Mouse (Mus musculus) lung, adult 2 months (tissue): ENCODE results near the gene Snx29. TPM values are rescaled to one million over a fixed set of nuclear protein-coding genes. Genes with fewer than 3 reads are reported as not detected.

ENCODE experiments used
- DNase-seq: peaks from one replicate; pipeline ENCODE4 v3.0.0; 2022
- H3K4me1 ChIP-seq: fragments of 200-500 bp; 2 replicates; pipeline ENCODE4 v1.6.1; 2011; ENCODE audit warnings: low read length; ENCODE audit not compliant: control insufficient read depth, insufficient read depth
- H3K4me3 ChIP-seq: fragments of 200-500 bp; replicated peaks from 2 replicates; pipeline ENCODE3; 2011; ENCODE audit warnings: low read depth, mild to moderate bottlenecking, control low read depth, low read length; ENCODE audit errors: extremely low read depth
- CTCF ChIP-seq: fragments of 200-500 bp; IDR thresholded peaks from 2 replicates; pipeline ENCODE4 v1.5.1; 2011; ENCODE audit warnings: mild to moderate bottlenecking, low read length, control low read depth; ENCODE audit not compliant: insufficient read depth
- POLR2A ChIP-seq: fragments of 200-500 bp; IDR thresholded peaks from 2 replicates; pipeline ENCODE4 v1.6.1; 2011; ENCODE audit warnings: low read depth, mild to moderate bottlenecking, control low read depth, low read length, borderline replicate concordance; ENCODE audit errors: extremely low read depth
- WGBS: fragments of 180-500 bp; shearing (Covaris S2); methylation state at CpG from one replicate; pipeline ENCODE4 v1.1.7; 2018; 5-methylcytosine and 5-hydroxymethylcytosine counted together
- polyA plus RNA-seq: library from polyadenylated mRNA; depleted of rRNA; stranded (reverse); fragments of >200 nt; gene quantifications from 2 replicates; pipeline ENCODE4 v1.2.3, GENCODE M21; 2012

Gene Snx29
- polyA plus RNA-seq, 1 experiment: 10.6 TPM

GRCm38 (mm10) chr16:11755281-11756066 lies 432.8 kb downstream of the Snx29 start:
- 80% methylated on average over 9 of the region's 9 CpGs for WGBS
- no peak for TF ChIP-seq CTCF
- TF ChIP-seq POLR2A: no peak
- Histone ChIP-seq H3K4me1 (peaks cover 2% of the 10 kb centered on the region; the same call in 1 of the 2 replicates), H3K4me3 (no peak overlapping the region)
- no peak for DNase-seq

GRCm38 (mm10) chr16:11756598-11757245 lies 434.0 kb downstream of the Snx29 start:
- TF ChIP-seq POLR2A (no peak), CTCF (no peak)
- 52% methylated on average over 1 of the region's 1 CpGs for WGBS
- peaks cover 2% of the 10 kb centered on the region; the same call in 1 of the 2 replicates for H3K4me1 ChIP-seq
- DNase-seq: no peak
- no peak overlapping the region for H3K4me3 ChIP-seq

- H3K4me3 ChIP-seq: no peak overlapping the region
- no peak for DNase-seq
- 91% methylated on average over 8 of the region's 8 CpGs for WGBS
- H3K4me1 ChIP-seq: peaks cover 2% of the 10 kb centered on the region; the same call in 1 of the 2 replicates
- TF ChIP-seq POLR2A (no peak), CTCF (no peak)
These were observed 434.8 kb downstream of the Snx29 start for GRCm38 (mm10) chr16:11757471-11757870.

DNA sequence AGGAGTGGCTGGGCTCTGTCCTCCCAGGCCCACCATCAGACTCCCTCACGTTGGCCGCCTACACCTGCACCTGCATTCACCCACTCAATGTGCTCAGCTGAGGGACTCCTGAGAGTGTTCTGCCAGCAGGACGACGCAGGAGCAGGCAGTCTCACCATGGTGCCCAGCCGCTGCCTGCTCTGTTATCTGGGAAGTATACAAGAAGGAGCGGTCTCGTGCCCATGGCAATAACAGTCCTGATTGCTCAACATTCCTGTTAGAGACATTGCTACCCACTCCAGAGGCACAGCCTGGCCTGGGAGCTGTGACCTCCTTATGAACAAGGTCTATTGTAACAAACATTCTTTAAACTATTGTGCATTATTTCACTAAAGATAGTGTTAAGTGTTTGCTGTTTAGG lies 435.2 kb downstream of the Snx29 start:
- H3K4me1 ChIP-seq: peaks cover 2% of the 10 kb centered on the region; the same call in 1 of the 2 replicates
- no peak overlapping the region for H3K4me3 ChIP-seq
- TF ChIP-seq POLR2A (no peak), CTCF (no peak)
- peak; percentile 21 for DNase-seq
- 77% methylated on average over 7 of the region's 7 CpGs for WGBS

DNA sequence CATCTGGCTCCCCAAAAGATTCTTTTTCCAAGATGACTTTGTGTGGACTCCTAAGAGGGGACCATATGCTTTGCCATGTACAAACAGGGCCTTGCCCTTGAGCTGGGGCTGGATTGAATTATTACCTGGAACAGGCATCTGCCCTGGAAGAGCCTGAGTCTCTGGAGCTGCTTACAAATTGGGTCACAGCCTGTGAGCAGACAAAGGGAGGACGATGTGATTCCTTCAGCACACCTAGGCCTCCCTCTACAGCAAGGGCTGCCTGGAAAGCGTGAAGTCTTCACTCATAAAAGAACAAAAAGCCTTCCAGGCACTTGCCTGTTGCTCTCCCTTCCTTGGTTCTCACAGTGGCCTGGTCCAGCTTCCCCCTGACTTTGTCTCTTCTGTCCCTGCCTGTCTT lies 449.6 kb downstream of the Snx29 start:
- 81% methylated on average over 2 of the region's 2 CpGs for WGBS
- TF ChIP-seq CTCF (no peak), POLR2A (no peak)
- no peak for DNase-seq
- Histone ChIP-seq H3K4me1 (no peaks in the 10 kb centered on the region), H3K4me3 (no peak overlapping the region)

DNA sequence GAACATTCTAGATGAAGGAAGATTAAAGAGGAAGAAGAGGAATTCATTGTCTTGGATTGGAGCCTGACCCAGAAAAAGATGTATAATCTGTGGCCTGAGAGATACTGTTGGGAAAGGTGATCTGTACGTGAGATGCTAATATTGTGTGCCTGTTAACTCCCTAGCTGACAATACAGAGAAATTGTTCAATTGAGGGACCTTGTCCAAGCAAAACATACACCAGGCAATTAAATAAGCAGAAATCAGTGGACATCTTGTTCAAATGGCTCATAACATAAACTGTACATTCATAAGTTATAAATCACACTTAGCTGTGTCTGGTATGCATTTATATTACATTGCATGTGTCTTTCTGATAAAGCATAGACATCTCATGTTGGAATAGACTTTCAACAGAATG lies 451.6 kb downstream of the Snx29 start:
- no peak for DNase-seq
- WGBS: 79% methylated on average over 1 of the region's 1 CpGs
- Histone ChIP-seq H3K4me3 (no peak overlapping the region), H3K4me1 (no peaks in the 10 kb centered on the region)
- TF ChIP-seq POLR2A (no peak), CTCF (no peak)

DNA sequence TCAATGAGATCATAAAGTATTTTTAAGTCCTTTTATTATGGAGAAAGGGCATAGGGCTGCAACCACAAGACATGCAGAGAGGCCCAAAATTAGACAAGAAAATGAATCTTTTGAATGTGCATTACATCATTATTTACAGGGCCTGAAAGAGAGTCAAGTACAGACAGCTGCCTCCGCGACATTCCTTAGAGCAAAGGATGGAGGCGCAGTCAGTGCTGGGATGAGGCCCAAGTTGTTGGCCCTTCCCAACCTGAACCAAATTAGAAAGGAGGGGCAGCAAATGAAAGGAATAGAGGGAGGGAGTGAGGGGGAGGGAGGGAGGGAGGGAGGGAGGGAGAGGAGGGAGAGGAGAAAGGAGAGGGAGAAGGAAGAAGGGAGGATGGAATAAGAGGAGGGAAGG lies 453.8 kb downstream of the Snx29 start:
- Histone ChIP-seq H3K4me1 (no peaks in the 10 kb centered on the region), H3K4me3 (no peak overlapping the region)
- TF ChIP-seq CTCF (no peak), POLR2A (no peak)
- WGBS: 67% methylated on average over 3 of the region's 3 CpGs
- DNase-seq: no peak

DNA sequence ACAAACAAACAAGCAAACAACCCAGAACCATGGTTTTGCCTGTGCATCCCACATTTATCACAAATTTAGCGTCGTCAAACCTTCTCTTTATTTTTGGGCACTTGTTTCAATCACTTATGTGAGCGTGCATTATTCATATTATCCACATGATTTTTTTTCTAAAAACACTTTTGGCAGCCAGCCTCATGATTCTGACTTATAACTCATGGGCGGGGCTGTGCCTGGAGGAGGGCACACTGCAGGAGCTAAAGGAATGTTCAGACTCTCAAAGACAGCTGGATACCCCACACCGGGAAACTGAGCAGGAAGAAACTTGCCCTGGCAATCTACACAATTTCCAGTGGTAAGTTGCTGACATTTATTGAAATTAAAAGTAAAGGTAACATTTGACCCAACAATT lies 455.5 kb downstream of the Snx29 start:
- DNase-seq: no peak
- Histone ChIP-seq H3K4me1 (no peaks in the 10 kb centered on the region), H3K4me3 (no peak overlapping the region)
- 65% methylated on average over 5 of the region's 5 CpGs for WGBS
- no peak for TF ChIP-seq CTCF
- TF ChIP-seq POLR2A: no peak

DNA sequence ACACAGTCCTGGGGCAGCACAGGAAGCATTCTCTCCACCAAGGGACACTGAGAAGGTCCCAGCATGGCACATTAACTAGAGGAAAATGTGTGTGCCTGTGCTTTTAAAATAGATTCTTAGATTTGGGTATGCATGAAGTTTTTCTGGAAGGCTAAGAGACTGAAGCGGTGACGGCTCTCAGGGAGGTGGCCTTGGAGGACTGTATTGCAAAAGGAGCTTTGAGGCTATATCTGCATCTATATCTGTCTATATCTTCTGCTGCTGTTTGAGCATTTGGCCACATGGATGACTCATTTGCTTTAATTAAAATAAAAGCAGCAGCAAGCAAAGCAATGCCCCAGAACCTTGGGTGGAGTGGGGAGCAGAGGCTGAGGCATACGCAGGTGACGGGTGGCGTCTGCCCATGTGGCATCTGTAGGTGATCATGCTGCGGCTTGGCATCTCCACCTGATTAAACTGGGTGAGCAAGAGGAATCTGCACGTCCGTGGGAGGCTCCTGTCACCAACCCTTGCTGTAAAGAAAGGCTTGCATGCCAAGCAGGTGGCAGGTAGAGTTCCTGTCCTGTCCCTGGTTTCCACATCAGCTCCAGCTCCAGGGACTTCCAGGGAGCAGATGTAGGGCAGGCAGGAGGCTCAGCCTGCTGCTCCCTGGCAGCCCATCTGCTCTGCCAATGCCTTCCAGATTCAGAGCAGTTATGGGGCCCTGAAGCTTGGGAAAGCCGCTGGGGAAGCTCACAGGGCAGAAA lies 456.2 kb downstream of the Snx29 start:
- H3K4me1 ChIP-seq: no peaks in the 10 kb centered on the region
- no peak for TF ChIP-seq CTCF
- no peak for TF ChIP-seq POLR2A
- WGBS: 88% methylated on average over 9 of the region's 9 CpGs
- no peak overlapping the region for H3K4me3 ChIP-seq
- DNase-seq: no peak

DNA sequence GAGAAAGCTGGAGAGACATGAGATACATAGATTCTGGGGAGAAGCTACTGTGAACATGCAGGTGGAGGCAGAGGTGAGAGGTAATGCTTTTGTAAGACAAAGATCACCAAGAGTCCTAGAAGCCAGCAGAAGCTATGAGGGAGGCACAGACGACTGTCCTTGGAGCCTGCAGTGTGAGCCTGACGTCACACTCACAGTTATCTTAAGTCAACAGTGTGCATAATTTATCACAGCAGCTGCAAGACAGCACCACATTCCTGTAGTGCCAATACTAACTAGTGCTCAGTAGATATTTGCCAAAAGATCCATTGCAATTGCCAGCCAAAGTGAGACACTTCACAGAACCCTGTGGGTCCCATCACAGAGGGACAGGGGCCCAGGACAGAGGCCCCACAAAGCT lies 459.4 kb downstream of the Snx29 start:
- TF ChIP-seq CTCF (no peak), POLR2A (no peak)

More for the DNA sequence above, 459.4 kb downstream of the Snx29 start:
- no peak for DNase-seq
- H3K4me1 ChIP-seq: no peaks in the 10 kb centered on the region
- H3K4me3 ChIP-seq: no peak overlapping the region
- 27% methylated on average over 2 of the region's 2 CpGs for WGBS
